Mouse (Mus musculus): Measurements from ENCODE around the gene Pex16. TPM values are rescaled to one million over a fixed set of nuclear protein-coding genes. Genes with fewer than 3 reads are reported as not detected.

The Pex16 gene
- polyA plus RNA-seq, 1 experiment, result 15.4 TPM

DNA sequence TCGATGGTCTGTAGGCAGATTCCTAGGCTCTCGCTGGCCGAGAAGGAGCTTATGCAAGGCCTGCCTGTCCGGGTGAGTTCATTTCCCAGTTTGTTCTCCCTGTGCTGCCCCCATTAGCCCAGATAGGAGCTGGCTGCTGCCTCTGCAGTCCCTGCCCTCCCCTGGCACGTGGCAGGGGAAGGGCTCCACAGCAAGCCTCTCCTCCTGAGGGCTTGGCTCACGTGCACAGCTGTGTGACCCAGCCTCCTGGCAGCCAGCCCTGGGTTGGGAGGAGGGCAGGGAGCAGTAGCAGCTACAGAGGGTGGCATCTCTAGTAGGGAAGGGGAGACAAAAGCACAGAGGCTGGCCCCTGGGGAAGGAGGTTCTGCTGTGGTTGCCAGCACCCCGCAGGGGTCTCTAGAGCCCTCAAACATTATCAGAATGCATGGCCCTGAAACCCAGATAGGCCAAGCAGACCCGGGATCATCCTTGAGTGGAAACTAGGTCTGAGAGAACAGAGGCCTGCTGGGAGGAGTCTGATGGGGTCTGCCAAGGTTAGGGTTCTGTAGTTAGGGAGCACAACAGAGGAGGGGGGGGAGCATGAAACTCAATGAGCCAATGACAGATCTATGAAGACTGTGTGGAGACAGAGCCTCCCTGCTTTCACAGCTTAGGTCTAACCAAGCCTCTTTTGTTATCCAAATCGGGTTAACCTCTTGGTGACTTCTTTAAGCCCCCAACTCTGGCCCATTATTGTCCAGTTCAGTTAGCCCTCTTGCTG lies 49.4 kb downstream of the Pex16 start:
- no peak overlapping the region for H3K27ac ChIP-seq (ENCODE audit: control insufficient read depth, insufficient read depth, low read depth, low read length, poor library complexity)
- WGBS, result 43% methylated on average over 9 of the region's 9 CpGs
- no peaks in the 10 kb centered on the region; the same call in 1 of the 2 replicates for H3K4me1 ChIP-seq (ENCODE audit: control insufficient read depth, insufficient read depth, low read length)

DNA sequence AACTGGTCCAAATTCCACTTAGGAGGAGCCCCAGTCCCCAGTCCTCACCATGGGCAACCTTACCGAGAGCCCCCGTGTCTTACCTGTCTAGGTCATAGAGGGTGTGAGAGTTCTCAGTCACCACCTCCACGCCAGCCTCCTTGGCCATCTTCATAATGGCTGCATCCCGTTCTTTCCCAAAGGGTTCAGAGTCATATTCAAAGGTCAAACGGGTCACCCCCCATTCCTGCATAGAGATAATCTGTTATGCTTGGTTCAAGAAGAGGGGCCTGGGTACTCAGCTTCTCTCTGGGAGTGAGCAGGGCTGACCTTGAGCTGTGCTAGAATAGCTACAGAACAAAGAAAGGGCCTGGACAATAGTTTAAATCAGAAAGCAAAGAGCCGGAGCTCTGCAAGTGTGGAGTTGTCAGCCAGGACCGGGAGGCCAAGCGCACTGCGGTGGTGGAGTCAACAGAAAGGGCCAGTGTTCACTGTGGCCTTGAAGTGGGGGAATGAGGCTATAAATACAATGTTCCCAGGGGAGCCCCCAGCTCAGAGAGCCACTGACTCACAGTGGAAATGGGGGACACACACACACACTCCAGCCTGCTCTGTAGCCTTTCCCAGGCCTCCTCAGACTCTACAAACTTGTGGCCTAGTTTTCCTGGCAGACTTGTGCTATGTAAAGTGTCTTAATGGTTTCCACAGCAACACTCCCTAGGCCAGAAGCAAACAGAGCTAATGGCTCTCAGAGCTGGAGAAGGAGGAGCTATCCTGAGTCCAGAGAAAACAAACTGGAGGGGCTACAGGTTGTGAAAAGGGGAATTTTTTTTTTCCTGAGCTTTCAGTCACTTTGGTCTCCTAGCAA lies 50.2 kb downstream of the Pex16 start:
- Histone ChIP-seq H3K4me1 (ENCODE audit: control insufficient read depth, insufficient read depth, low read length) (no peaks in the 10 kb centered on the region; the same call in 1 of the 2 replicates), H3K27ac (ENCODE audit: control insufficient read depth, insufficient read depth, low read depth, low read length, poor library complexity) (no peak overlapping the region), H3K4me3 (replicated peaks; ENCODE audit: control insufficient read depth, low read depth, low read length) (no peak overlapping the region)
- 88% methylated on average over 9 of the region's 9 CpGs for WGBS
- no peak for TF ChIP-seq POLR2A (IDR thresholded peaks at IDR 0.05; ENCODE audit: borderline replicate concordance, control insufficient read depth, low read depth, low read length)

More for the DNA sequence above, 49.4 kb downstream of the Pex16 start:
- TF ChIP-seq POLR2A (IDR thresholded peaks at IDR 0.05; ENCODE audit: borderline replicate concordance, control insufficient read depth, low read depth, low read length) (no peak), CTCF (IDR thresholded peaks at IDR 0.05; ENCODE audit: control insufficient read depth, insufficient read depth, low read length) (no peak)
- H3K4me3 ChIP-seq (replicated peaks; ENCODE audit: control insufficient read depth, low read depth, low read length), result no peak overlapping the region

DNA sequence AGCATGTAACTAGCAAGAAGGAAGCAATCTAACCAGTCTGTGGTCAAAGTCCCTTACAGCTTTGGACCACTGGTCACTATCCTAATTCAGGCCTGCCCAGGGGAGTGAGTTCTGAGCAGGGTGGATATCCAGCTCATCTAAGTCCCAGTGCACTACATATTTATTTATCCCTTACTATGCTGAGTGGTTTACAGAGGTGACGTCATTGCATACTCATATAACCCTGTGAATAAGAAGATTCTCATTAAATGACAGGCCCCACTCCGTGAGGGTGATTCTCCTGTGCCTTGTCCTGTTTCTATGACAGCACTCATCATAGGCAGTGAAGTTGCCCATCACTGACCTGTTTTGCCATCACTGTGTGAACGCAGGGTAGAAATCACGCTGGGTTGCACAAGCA lies 50.9 kb downstream of the Pex16 start:
- WGBS, result 86% methylated on average over 4 of the region's 4 CpGs
- H3K4me1 ChIP-seq (ENCODE audit: control insufficient read depth, insufficient read depth, low read length), result no peaks in the 10 kb centered on the region; the same call in 1 of the 2 replicates
- no peak overlapping the region for H3K4me3 ChIP-seq (replicated peaks; ENCODE audit: control insufficient read depth, low read depth, low read length)
- TF ChIP-seq CTCF (IDR thresholded peaks at IDR 0.05; ENCODE audit: control insufficient read depth, insufficient read depth, low read length), result no peak
- TF ChIP-seq POLR2A (IDR thresholded peaks at IDR 0.05; ENCODE audit: borderline replicate concordance, control insufficient read depth, low read depth, low read length), result no peak
- H3K27ac ChIP-seq (ENCODE audit: control insufficient read depth, insufficient read depth, low read depth, low read length, poor library complexity), result no peak overlapping the region

- TF ChIP-seq CTCF (IDR thresholded peaks at IDR 0.05; ENCODE audit: control insufficient read depth, insufficient read depth, low read length) (no peak), POLR2A (IDR thresholded peaks at IDR 0.05; ENCODE audit: borderline replicate concordance, control insufficient read depth, low read depth, low read length) (no peak)
- WGBS, result 90% methylated on average over 3 of the region's 3 CpGs
- no peak overlapping the region for H3K4me3 ChIP-seq (replicated peaks; ENCODE audit: control insufficient read depth, low read depth, low read length)
- H3K4me1 ChIP-seq (ENCODE audit: control insufficient read depth, insufficient read depth, low read length), result no peaks in the 10 kb centered on the region; the same call in 1 of the 2 replicates
- no peak overlapping the region for H3K27ac ChIP-seq (ENCODE audit: control insufficient read depth, insufficient read depth, low read depth, low read length, poor library complexity)
These were observed 52.0 kb downstream of the Pex16 start for GRCm38 (mm10) chr2:92426426-92426825.

- no peaks in the 10 kb centered on the region for H3K4me1 ChIP-seq (ENCODE audit: control insufficient read depth, insufficient read depth, low read length)
- 82% methylated on average over 6 of the region's 6 CpGs for WGBS
- TF ChIP-seq CTCF (IDR thresholded peaks at IDR 0.05; ENCODE audit: control insufficient read depth, insufficient read depth, low read length) (no peak), POLR2A (IDR thresholded peaks at IDR 0.05; ENCODE audit: borderline replicate concordance, control insufficient read depth, low read depth, low read length) (no peak)
- no peak overlapping the region; the same call in 1 of the 2 replicates for H3K27ac ChIP-seq (ENCODE audit: control insufficient read depth, insufficient read depth, low read depth, low read length, poor library complexity)
- no peak overlapping the region for H3K4me3 ChIP-seq (replicated peaks; ENCODE audit: control insufficient read depth, low read depth, low read length)
These were observed 53.4 kb downstream of the Pex16 start for GRCm38 (mm10) chr2:92427882-92428281.

GRCm38 (mm10) chr2:92430089-92430488 lies 55.6 kb downstream of the Pex16 start:
- Histone ChIP-seq H3K4me3 (replicated peaks; ENCODE audit: control insufficient read depth, low read depth, low read length) (no peak overlapping the region), H3K4me1 (ENCODE audit: control insufficient read depth, insufficient read depth, low read length) (no peaks in the 10 kb centered on the region; the same call in 1 of the 2 replicates), H3K27ac (ENCODE audit: control insufficient read depth, insufficient read depth, low read depth, low read length, poor library complexity) (no peak overlapping the region)
- TF ChIP-seq CTCF (IDR thresholded peaks at IDR 0.05; ENCODE audit: control insufficient read depth, insufficient read depth, low read length) (no peak), POLR2A (IDR thresholded peaks at IDR 0.05; ENCODE audit: borderline replicate concordance, control insufficient read depth, low read depth, low read length) (no peak)
- WGBS, result 60% methylated on average over 2 of the region's 2 CpGs

Other genes starting within 250 kb of the Pex16 start
- not detected in 2 replicates for gene Large2, start 193 bp downstream of the Pex16 start, polyA plus RNA-seq (2011; ENCODE audit: insufficient read depth, insufficient read length, low replicate concordance, missing spikeins)
- gene 1700029I15Rik, start 7.9 kb downstream of the Pex16 start, polyA plus RNA-seq (2011; ENCODE audit: insufficient read depth, insufficient read length, low replicate concordance, missing spikeins), result 2.9 and 6.7 TPM in 2 replicates
- gene Mapk8ip1, start 26.6 kb downstream of the Pex16 start, polyA plus RNA-seq (2011; ENCODE audit: insufficient read depth, insufficient read length, low replicate concordance, missing spikeins), result 0.45 and 2.0 TPM in 2 replicates
- 4.8 and 8.0 TPM in 2 replicates for gene Cry2, start 59.4 kb downstream of the Pex16 start, polyA plus RNA-seq (2011; ENCODE audit: insufficient read depth, insufficient read length, low replicate concordance, missing spikeins)
- 8.6 and 18.5 TPM in 2 replicates for gene Slc35c1, start 85.9 kb downstream of the Pex16 start, polyA plus RNA-seq (2011; ENCODE audit: insufficient read depth, insufficient read length, low replicate concordance, missing spikeins)
- not detected in 2 replicates for gene Chst1, start 225.0 kb downstream of the Pex16 start, polyA plus RNA-seq (2011; ENCODE audit: insufficient read depth, insufficient read length, low replicate concordance, missing spikeins)